Mouse (Mus musculus) brain, embryonic 14.5 days (tissue): Measurements from ENCODE around the gene Rasip1.

Experiments
- CTCF ChIP-seq: fragments of 200-500 bp; IDR thresholded peaks from 2 replicates; pipeline ENCODE4 v1.5.1; 2012; ENCODE audit warnings: inconsistent platforms, mild to moderate bottlenecking, moderate library complexity, borderline replicate concordance; ENCODE audit not compliant: insufficient read depth, insufficient read length; ENCODE audit errors: extremely low read depth
- POLR2A ChIP-seq: fragments of 200-500 bp; IDR thresholded peaks from 2 replicates; pipeline ENCODE4 v1.6.1; 2012; ENCODE audit warnings: mild to moderate bottlenecking, inconsistent platforms, borderline replicate concordance; ENCODE audit not compliant: poor library complexity, insufficient read depth, insufficient read length, severe bottlenecking; ENCODE audit errors: extremely low read depth

GRCm38 (mm10) chr7:45616277-45616676, 11.0 kb upstream of the Rasip1 start:
- TF ChIP-seq POLR2A (no peak), CTCF (no peak)
